In genomic region chr2:167190076-167190399, GRCm38 (mm10) we compare ENCODE assay signal across 8 mouse cellular contexts. TPM values are rescaled to one million over a fixed set of nuclear protein-coding genes. Genes with fewer than 3 reads are reported as not detected.
DNase-seq lines count a peak whose midpoint lies in the region; ATAC-seq lines count a peak whose summit lies in the region.

Gene Kcnb1 (minus strand): TSS chr2:167190155.

- WGBS in intestine, embryonic 14.5 days: under 1% methylated on average over 41 of the region's 41 CpGs

- H3K27ac ChIP-seq in intestine, embryonic 14.5 days (ENCODE audit: low read depth): no peak within 1 kb of the TSS; the same call in 1 of the 2 replicates

- no peaks in the 10 kb centered on the region for H3K36me3 ChIP-seq in intestine, embryonic 14.5 days (ENCODE audit: control insufficient read depth, insufficient read depth, low read length)

- intact Hi-C loops in gastrocnemius, postnatal 36 days (cut with DNase I): loop anchor here (1.0 to 2.0 kb wide), 2 partner anchors 77 to 117 kb away; no protein-coding TSS in a partner anchor
- intact Hi-C loops in left cerebral cortex, postnatal 14 days (cut with DNase I): loop anchor here (1.0 kb wide), 1 partner anchor 118 kb away; no protein-coding TSS in a partner anchor

- peaks cover 10% of the 10 kb centered on the region for H3K4me1 ChIP-seq in intestine, embryonic 14.5 days (replicated peaks; ENCODE audit: control insufficient read depth, insufficient read depth, low read length)

- no peaks in the 10 kb centered on the region for H3K9me3 ChIP-seq in intestine, embryonic 14.5 days (ENCODE audit: control insufficient read depth, low read length)

- peak; percentile 65 for ATAC-seq in intestine, embryonic 14.5 days (replicated peaks; ENCODE audit: low FRiP score, low TSS enrichment, low read depth)

- peak; percentile 79 for DNase-seq in adrenal gland, adult 2 months
- peak; percentile 88 for DNase-seq in embryo, embryonic 11 days
- peak; percentile 57 to 64 for DNase-seq in gastrocnemius, postnatal 36 days
- peak; percentile 85 for DNase-seq in intestine, embryonic 14.5 days (ENCODE audit: low spot score)
- peak; percentile 87 to 88 for DNase-seq in left cerebral cortex, postnatal 14 days (ENCODE audit: low spot score in 2 of 2)
- DNase-seq in mesoderm, embryonic 11.5 days (ENCODE audit: low read depth, low spot score): peak; percentile 74
- peak; percentile 71 to 72 for DNase-seq in right cerebral cortex, postnatal 36 days (ENCODE audit: low spot score in 2 of 2)
- DNase-seq in yolk sac, embryonic 10.5 days (ENCODE audit: low spot score): peak; percentile 13

- H3K4me2 ChIP-seq in intestine, embryonic 14.5 days (ENCODE audit: low read length): peak within 1 kb of the TSS; percentile 68

- peak within 1 kb of the TSS; percentile 30 for H3K9ac ChIP-seq in intestine, embryonic 14.5 days (ENCODE audit: low read length)

- peaks cover 32% of the 10 kb centered on the region for H3K27me3 ChIP-seq in intestine, embryonic 14.5 days (replicated peaks; ENCODE audit: control insufficient read depth, insufficient read depth, low read length)

- H3K4me3 ChIP-seq in intestine, embryonic 14.5 days (ENCODE audit: low read depth, low read length): peak within 1 kb of the TSS; percentile 47

RNA-seq across cellular contexts. Expression of gene Kcnb1, which starts in this region (rescaled TPM):
- 10 to 100 TPM; 14.8 to 21.7 TPM for total RNA-seq in adrenal gland, adult 2 months (2021)
- polyA plus RNA-seq in adrenal gland, adult 2 months (2012; rRNA removed): 7.7 and 9.4 TPM in 2 replicates
- 10 to 100 TPM; 23.3 to 28.2 TPM for total RNA-seq in gastrocnemius, postnatal 36 days (2021)
- polyA plus RNA-seq in intestine, embryonic 14.5 days (2014; fragmentation: Nextera tagmentation; extraction: Ambion mirVana): 1.8 and 1.9 TPM in 2 replicates
- 100 to 1,000 TPM; 149 to 157 TPM for total RNA-seq in left cerebral cortex, postnatal 14 days (2021)

Comparison
In these comparisons a context has a peak if more than half of its experiments do, and no peak if none do; other contexts are left out.
1. RNA of gene Kcnb1 (total RNA-seq): 149 to 157 TPM in left cerebral cortex, postnatal 14 days; 23.3 to 28.2 TPM in gastrocnemius, postnatal 36 days and 14.8 to 21.7 TPM in adrenal gland, adult 2 months; every median in the first group is over 4 times any median in the second.
2. DNase-seq: peak in every context shown above with its lines; median percentile 88 in embryo, embryonic 11 days; 88 in left cerebral cortex, postnatal 14 days; 85 in intestine, embryonic 14.5 days; 79 in adrenal gland, adult 2 months; 74 in mesoderm, embryonic 11.5 days; 72 in right cerebral cortex, postnatal 36 days; 60 in gastrocnemius, postnatal 36 days; 13 in yolk sac, embryonic 10.5 days.